Mouse (Mus musculus): ENCODE data around the gene Cc2d1a.

DNA sequence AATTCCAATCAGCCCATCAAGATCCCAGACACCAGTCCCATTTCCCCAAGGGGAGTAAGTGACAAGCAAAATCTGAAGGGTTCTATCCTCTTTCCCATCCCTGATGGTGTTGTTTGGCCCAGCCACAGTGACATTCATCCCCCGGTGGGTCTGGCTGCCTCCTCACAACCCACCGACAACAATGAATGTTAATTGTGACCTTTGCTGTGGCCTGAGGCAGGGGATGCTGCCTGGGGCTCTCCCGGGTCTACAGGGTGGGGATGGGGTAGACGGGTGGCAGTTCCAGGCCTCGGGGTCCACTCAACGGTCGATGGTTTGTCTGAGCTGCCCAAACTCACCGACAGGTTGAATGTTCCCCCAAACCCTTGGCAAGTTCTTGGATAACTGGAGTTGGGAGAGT lies 30.9 kb upstream of the Cc2d1a start:
- TF ChIP-seq EP300 (IDR thresholded peaks at IDR 0.05; ENCODE audit: insufficient read depth, low read depth, low read length) (no peak), CTCF (IDR thresholded peaks at IDR 0.05) (no peak), POLR2A (IDR thresholded peaks at IDR 0.05; ENCODE audit: insufficient read depth, low read depth, low read length) (no peak)

Measured in heart, adult 2 months (tissue).